Mouse (Mus musculus): Measurements from ENCODE around the gene Hinfp. TPM values are rescaled to one million over a fixed set of nuclear protein-coding genes. Genes with fewer than 3 reads are reported as not detected.
A peak's percentile ranks its signal among the peaks of the same experiment; 100 is the strongest.
"Not testable (repeated sequence)": the region's sequence is repeated elsewhere in the genome, so short reads cannot be mapped to it uniquely, and the experiment has no call there.

The Hinfp gene
- polyA plus RNA-seq, 1 experiment from 2014 or later, result 31.4 TPM

DNA sequence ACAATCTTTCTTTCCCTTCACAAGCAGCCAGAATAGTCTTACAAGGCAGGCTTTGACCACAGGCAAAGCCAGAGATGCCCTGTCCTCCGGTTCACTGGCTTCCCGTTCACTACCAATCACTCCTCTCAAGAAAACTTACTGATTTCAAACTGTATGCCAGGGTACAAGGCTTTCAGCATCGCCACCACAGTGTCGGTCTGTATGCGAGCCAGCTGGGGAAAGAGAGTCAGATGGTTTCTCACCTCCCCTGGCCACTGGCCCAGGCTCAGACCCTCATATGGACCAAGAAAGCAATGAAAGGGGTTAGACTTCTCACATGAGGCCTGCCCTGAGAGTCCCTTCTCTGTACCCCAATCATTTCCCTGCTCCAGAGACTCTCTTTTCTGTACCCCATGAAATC is 36.0 kb upstream of the Hinfp start:
- Histone ChIP-seq H3K27ac (no peak overlapping the region), H3K36me3 (peaks cover 33% of the 10 kb centered on the region), H3K4me2 (no peak overlapping the region), H3K4me1 (replicated peaks) (peaks cover 28% of the 10 kb centered on the region), H3K9me3 (no peaks in the 10 kb centered on the region), H3K4me3 (no peak overlapping the region), H3K27me3 (no peaks in the 10 kb centered on the region), H3K9ac (peak overlapping the region; percentile 15; the same call in 1 of the 2 replicates)
- no peak for ATAC-seq (ENCODE audit: low FRiP score)
- WGBS, result 94% methylated on average over 5 of the region's 5 CpGs

- Histone ChIP-seq H3K4me3 (no peak overlapping the region), H3K4me2 (no peak overlapping the region), H3K27ac (no peak overlapping the region), H3K4me1 (replicated peaks) (peaks cover 33% of the 10 kb centered on the region), H3K9me3 (no peaks in the 10 kb centered on the region), H3K27me3 (no peaks in the 10 kb centered on the region), H3K9ac (no peak overlapping the region), H3K36me3 (peaks cover 30% of the 10 kb centered on the region)
- no peak for ATAC-seq (ENCODE audit: low FRiP score)
- 76% methylated on average over 5 of the region's 5 CpGs for WGBS
Observed at GRCm38 (mm10) chr9:44338574-44338973, 33.1 kb upstream of the Hinfp start.

DNA sequence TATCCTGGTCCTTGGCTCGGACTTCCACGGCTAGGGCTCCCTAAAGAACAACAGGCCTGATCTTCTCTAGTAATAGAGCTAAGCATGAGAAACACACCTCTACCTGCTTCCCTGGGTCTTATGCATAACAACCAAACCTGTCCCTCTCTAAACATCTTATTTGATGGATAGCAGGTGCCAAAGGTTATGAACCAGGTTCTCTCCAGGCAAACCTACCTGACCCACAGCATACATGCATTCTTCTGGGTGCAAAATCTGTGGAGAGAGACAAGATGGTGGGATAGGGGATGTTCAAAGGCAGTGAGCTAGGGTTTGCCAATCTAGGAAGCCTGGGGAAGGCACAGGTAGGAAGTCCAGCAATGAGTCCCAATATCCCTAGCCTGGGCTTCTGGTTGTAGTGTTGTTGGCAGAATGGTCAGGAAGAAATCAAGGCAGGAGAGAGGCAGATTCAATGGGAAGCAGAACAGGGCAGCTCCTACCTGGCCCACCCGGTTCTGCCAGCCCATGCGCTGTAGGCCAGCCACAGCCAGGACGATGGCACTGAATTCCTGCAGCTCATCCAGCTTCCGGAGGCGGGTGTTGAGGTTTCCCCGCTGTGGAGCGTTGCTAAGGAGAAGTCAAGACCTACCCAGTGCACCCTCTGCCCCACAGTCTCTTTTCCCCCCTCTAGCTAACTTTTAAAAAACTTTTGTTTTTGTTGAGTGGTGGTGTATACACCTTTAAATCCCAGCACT is 32.1 kb upstream of the Hinfp start:
- peak overlapping the region; percentile 95 for H3K9ac ChIP-seq
- peaks cover 26% of the 10 kb centered on the region for H3K4me1 ChIP-seq (replicated peaks)
- H3K4me3 ChIP-seq, result no peak overlapping the region; the same call in 1 of the 2 replicates
- ATAC-seq (ENCODE audit: low FRiP score), result no peak
- no peak overlapping the region for H3K27ac ChIP-seq
- H3K4me2 ChIP-seq, result peak overlapping the region; percentile 93
- peaks cover 39% of the 10 kb centered on the region for H3K36me3 ChIP-seq
- 63% methylated on average over 9 of the region's 9 CpGs for WGBS
- H3K9me3 ChIP-seq, result no peaks in the 10 kb centered on the region
- H3K27me3 ChIP-seq, result no peaks in the 10 kb centered on the region

GRCm38 (mm10) chr9:44336964-44337363 is 31.5 kb upstream of the Hinfp start:
- no peak for ATAC-seq (ENCODE audit: low FRiP score)
- WGBS, result 77% methylated on average over 3 of the region's 3 CpGs
- H3K9me3 ChIP-seq, result no peaks in the 10 kb centered on the region
- H3K4me1 ChIP-seq (replicated peaks), result peaks cover 26% of the 10 kb centered on the region
- H3K4me2 ChIP-seq, result peak overlapping the region; percentile 93
- no peak overlapping the region for H3K27ac ChIP-seq
- H3K27me3 ChIP-seq, result no peaks in the 10 kb centered on the region
- H3K36me3 ChIP-seq, result peaks cover 45% of the 10 kb centered on the region
- peak overlapping the region; percentile 86 for H3K4me3 ChIP-seq
- H3K9ac ChIP-seq, result peak overlapping the region; percentile 95

GRCm38 (mm10) chr9:44336513-44336912 is 31.0 kb upstream of the Hinfp start:
- not testable (repeated sequence) for H3K9me3 ChIP-seq; ATAC-seq (ENCODE audit: low FRiP score); H3K27ac ChIP-seq; H3K27me3 ChIP-seq
- peaks cover 48% of the 10 kb centered on the region for H3K36me3 ChIP-seq
- WGBS, result 33% methylated on average over 4 of the region's 4 CpGs
- peaks cover 26% of the 10 kb centered on the region for H3K4me1 ChIP-seq (replicated peaks)
- peak overlapping the region; percentile 95 for H3K9ac ChIP-seq
- peak overlapping the region; percentile 93 for H3K4me2 ChIP-seq
- peak overlapping the region; percentile 86 for H3K4me3 ChIP-seq

GRCm38 (mm10) chr9:44336093-44336406 is 30.6 kb upstream of the Hinfp start:
- Histone ChIP-seq H3K36me3 (peaks cover 49% of the 10 kb centered on the region), H3K27me3 (no peaks in the 10 kb centered on the region), H3K9ac (peak overlapping the region; percentile 95), H3K4me3 (peak overlapping the region; percentile 86), H3K4me1 (replicated peaks) (peaks cover 26% of the 10 kb centered on the region), H3K9me3 (no peaks in the 10 kb centered on the region), H3K27ac (peak overlapping the region; percentile 96), H3K4me2 (peak overlapping the region; percentile 93)
- no peak for ATAC-seq (ENCODE audit: low FRiP score)
- 0% methylated on average over 5 of the region's 5 CpGs for WGBS

GRCm38 (mm10) chr9:44335331-44336092 is 30.0 kb upstream of the Hinfp start:
- Histone ChIP-seq H3K27me3 (no peaks in the 10 kb centered on the region), H3K4me2 (peak overlapping the region; percentile 93), H3K4me3 (peak overlapping the region; percentile 86), H3K27ac (peak overlapping the region; percentile 96), H3K9me3 (no peaks in the 10 kb centered on the region), H3K36me3 (peaks cover 50% of the 10 kb centered on the region), H3K9ac (peak overlapping the region; percentile 95), H3K4me1 (replicated peaks) (peaks cover 26% of the 10 kb centered on the region)
- under 1% methylated on average over 50 of the region's 50 CpGs for WGBS
- ATAC-seq (ENCODE audit: low FRiP score), result no peak; the same call in 1 of the 2 replicates

DNA sequence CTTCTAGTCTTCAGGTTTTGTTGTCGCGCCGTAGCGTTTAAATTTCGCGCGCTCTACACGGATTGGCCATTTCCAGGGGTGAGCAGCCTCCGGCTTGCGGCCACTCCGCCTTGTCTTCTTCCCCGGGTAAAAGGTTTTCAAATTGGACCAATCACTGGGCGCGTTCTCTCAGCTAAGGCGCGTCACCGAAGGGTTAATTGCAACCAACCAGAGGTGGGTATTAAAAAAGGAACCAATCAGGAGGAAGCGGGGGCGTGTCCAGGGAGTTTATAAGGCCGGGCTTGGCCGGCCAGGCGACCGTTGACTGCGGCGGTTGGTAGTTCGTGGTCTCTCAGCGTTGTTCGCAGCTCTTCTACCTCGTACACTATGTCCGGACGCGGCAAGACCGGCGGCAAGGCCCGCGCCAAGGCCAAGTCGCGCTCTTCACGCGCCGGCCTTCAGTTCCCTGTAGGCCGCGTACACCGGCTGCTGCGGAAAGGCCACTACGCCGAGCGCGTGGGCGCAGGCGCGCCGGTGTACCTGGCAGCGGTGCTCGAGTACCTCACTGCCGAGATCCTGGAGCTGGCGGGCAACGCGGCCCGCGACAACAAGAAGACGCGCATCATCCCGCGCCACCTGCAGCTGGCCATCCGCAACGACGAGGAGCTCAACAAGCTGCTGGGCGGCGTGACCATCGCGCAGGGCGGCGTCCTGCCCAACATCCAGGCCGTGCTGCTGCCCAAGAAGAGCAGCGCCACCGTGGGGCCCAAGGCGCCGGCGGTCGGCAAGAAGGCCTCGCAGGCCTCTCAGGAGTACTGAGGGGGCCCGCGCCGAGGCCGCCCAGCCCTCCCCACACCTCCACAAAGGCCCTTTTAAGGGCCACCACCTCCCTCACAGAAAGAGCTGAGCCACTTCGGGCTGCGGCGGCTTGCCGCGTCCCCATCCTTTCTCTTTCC is 29.2 kb upstream of the Hinfp start, which contains the start of gene H2afx:
Gene H2afx, plus strand, starts transcription at position 299 of the 935 bp plus-strand sequence.
- ATAC-seq (ENCODE audit: low FRiP score), result peak; percentile 97
- H3K27ac ChIP-seq, result peak within 1 kb of the TSS; percentile 96
- peaks cover 26% of the 10 kb centered on the region for H3K4me1 ChIP-seq (replicated peaks)
- H3K27me3 ChIP-seq, result no peaks in the 10 kb centered on the region
- H3K9ac ChIP-seq, result peak within 1 kb of the TSS; percentile 95
- H3K36me3 ChIP-seq, result peaks cover 58% of the 10 kb centered on the region
- no peaks in the 10 kb centered on the region for H3K9me3 ChIP-seq
- peak within 1 kb of the TSS; percentile 86 for H3K4me3 ChIP-seq
- peak within 1 kb of the TSS; percentile 93 for H3K4me2 ChIP-seq
- under 1% methylated on average over 91 of the region's 91 CpGs for WGBS

- peaks cover 26% of the 10 kb centered on the region for H3K4me1 ChIP-seq (replicated peaks)
- no peaks in the 10 kb centered on the region for H3K9me3 ChIP-seq
- WGBS, result 97% methylated on average over 13 of the region's 13 CpGs
- no peaks in the 10 kb centered on the region for H3K27me3 ChIP-seq
- no peak overlapping the region for H3K4me2 ChIP-seq
- no peak overlapping the region for H3K9ac ChIP-seq
- H3K36me3 ChIP-seq, result peaks cover 58% of the 10 kb centered on the region
- no peak overlapping the region for H3K4me3 ChIP-seq
- no peak overlapping the region for H3K27ac ChIP-seq
- no peak for ATAC-seq (ENCODE audit: low FRiP score)
Observed at GRCm38 (mm10) chr9:44332918-44333638, 27.6 kb upstream of the Hinfp start.

GRCm38 (mm10) chr9:44330736-44331135 is 25.3 kb upstream of the Hinfp start:
- ATAC-seq (ENCODE audit: low FRiP score), result no peak

GRCm38 (mm10) chr9:44327926-44328325 is 22.5 kb upstream of the Hinfp start:
- Histone ChIP-seq H3K4me1 (replicated peaks) (peaks cover 15% of the 10 kb centered on the region), H3K4me3 (peak overlapping the region; percentile 86), H3K9me3 (no peaks in the 10 kb centered on the region), H3K4me2 (peak overlapping the region; percentile 88), H3K27me3 (no peaks in the 10 kb centered on the region), H3K36me3 (peaks cover 41% of the 10 kb centered on the region), H3K27ac (no peak overlapping the region), H3K9ac (peak overlapping the region; percentile 92)
- 90% methylated on average over 5 of the region's 5 CpGs for WGBS
- no peak for ATAC-seq (ENCODE audit: low FRiP score)

More at GRCm38 (mm10) chr9:44330736-44331135, 25.3 kb upstream of the Hinfp start:
- Histone ChIP-seq H3K4me1 (replicated peaks) (peaks cover 16% of the 10 kb centered on the region), H3K4me2 (no peak overlapping the region), H3K27me3 (no peaks in the 10 kb centered on the region), H3K36me3 (peaks cover 51% of the 10 kb centered on the region), H3K9me3 (no peaks in the 10 kb centered on the region), H3K9ac (no peak overlapping the region), H3K27ac (no peak overlapping the region), H3K4me3 (no peak overlapping the region)
- 93% methylated on average over 6 of the region's 6 CpGs for WGBS

All from hindbrain, embryonic 13.5 days (tissue).